Mouse (Mus musculus): ENCODE results near the gene Tmem236. TPM values are rescaled to one million over a fixed set of nuclear protein-coding genes. Genes with fewer than 3 reads are reported as not detected.

The Tmem236 gene
- total RNA-seq, 2 experiments from 2014 or later: 0.16 TPM; not detected in 1

GRCm38 (mm10) chr2:14236920-14237319 is 62.6 kb downstream of the Tmem236 start:
- no peak for DNase-seq (ENCODE audit: low spot score in 2 of 2)
- intact Hi-C loops (cut with DNase I): no loop called here

- intact Hi-C loops (cut with DNase I): no loop called here
- no peak for DNase-seq (ENCODE audit: low spot score in 2 of 2)
Observed at GRCm38 (mm10) chr2:14237723-14238122, 63.4 kb downstream of the Tmem236 start.

DNA sequence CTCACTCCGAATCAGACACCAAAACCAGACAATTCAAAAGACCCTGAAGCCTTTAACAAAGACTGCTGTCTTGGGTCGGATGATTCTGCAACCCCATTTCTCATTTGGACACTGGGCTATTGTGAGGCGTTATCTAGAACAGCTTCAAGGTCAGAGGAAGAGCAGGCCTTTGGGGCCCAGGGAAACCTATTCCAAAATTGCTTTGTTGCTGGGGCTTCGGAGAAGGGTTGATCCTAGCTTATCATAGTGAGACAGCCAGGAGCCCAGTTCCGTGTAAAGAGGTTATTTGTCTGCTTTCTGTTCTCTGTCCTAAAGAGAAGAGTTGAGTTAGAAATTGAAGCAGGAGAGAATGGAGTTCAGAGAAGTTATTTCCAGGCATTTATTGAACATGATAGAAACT is 64.8 kb downstream of the Tmem236 start:
- DNase-seq (ENCODE audit: low spot score in 2 of 2): no peak
- intact Hi-C loops (cut with DNase I): no loop called here

DNA sequence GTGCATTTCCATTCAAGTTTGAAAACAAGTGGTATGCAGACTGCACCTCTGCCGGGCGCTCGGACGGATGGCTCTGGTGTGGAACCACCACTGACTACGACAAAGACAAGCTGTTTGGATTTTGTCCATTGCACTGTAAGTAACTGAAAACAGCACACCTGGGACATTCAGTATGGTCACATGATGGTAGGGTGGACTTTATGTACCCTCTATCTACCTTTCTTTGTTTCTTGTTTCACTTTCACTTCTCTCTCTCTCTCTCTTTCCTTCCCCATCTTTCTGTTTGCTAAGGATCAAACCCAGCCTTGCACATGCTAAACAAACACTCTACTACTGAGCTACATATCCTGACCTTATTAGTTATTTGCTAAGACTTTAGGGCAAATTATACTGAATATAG is 69.8 kb downstream of the Tmem236 start:
- intact Hi-C loops (cut with DNase I): no loop called here
- no peak for DNase-seq (ENCODE audit: low spot score in 2 of 2)

- no peak for DNase-seq (ENCODE audit: low spot score in 2 of 2)
- intact Hi-C loops (cut with DNase I): loop anchor here (5.0 kb wide), 1 partner anchor 907 kb away; no protein-coding TSS in a partner anchor
Observed at GRCm38 (mm10) chr2:14244668-14245067, 70.3 kb downstream of the Tmem236 start.

DNA sequence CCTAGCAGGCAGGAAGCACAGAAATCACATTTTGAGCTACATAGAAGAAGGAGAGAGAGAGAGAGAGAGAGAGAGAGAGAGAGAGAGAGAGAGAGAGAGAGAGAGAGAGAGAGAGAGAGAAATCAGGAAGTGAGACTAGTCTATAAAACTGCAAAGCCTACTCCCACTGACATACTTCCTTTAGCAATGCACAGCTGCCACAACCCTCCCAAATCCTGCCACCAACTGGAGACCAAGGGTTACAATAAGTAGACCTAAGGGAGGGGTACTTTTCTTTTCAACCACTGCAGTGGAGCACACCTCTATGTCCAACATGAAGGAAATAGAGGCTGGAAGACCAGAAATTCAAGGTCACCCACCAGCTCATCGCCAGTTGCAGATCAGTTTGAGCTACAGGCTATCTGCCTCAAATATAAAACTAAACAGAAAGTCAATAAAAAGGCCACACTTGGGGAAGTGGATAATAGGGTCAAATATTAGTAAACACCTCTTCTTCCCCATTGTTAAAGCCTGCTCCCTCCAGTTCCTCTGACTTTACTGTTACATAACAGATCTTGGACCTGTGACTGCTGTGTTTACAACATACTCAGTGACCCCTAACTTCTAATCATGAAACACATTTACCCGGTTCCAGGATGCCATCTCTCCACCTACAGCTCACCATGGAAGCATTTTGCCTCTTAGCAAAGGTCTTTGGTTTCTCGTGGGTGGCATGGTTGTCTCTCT is 75.7 kb downstream of the Tmem236 start:
- DNase-seq (ENCODE audit: low spot score in 2 of 2): no peak
- intact Hi-C loops (cut with DNase I): loop anchor here (5.0 kb wide), 1 partner anchor 913 kb away; no protein-coding TSS in a partner anchor

DNA sequence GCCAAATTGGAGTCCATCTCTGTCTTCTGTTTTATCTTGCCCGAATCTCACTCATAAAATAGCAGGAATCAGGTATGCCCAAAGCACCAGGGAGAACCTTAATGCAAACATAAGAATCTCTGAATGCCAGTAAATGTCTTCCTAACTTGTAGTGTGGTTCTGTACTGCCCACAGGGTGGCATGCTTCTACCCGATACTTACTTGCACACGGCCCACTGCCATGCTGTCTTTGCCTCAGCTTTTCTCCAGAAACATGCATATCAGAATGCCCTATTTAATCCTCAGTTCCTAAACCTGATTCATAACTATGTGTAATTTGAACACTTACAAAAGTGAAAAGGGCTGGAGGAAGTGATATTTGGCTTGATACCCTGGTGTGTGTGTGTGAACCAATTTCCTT is 77.6 kb downstream of the Tmem236 start:
- intact Hi-C loops (cut with DNase I): no loop called here
- no peak for DNase-seq (ENCODE audit: low spot score in 2 of 2)

GRCm38 (mm10) chr2:14258345-14258850 is 84.1 kb downstream of the Tmem236 start:
- no peak for DNase-seq (ENCODE audit: low spot score in 2 of 2)
- intact Hi-C loops (cut with DNase I): no loop called here

- DNase-seq (ENCODE audit: low spot score in 2 of 2): no peak
- intact Hi-C loops (cut with DNase I): no loop called here
Observed at GRCm38 (mm10) chr2:14262090-14262489, 87.8 kb downstream of the Tmem236 start.

- DNase-seq (ENCODE audit: low spot score in 2 of 2): no peak
- intact Hi-C loops (cut with DNase I): no loop called here
Observed at GRCm38 (mm10) chr2:14269160-14269559, 94.8 kb downstream of the Tmem236 start.

Small RNAs within 50 kb of the gene (microRNA-seq; reads per million reads assigned to microRNA genes)
- gene Mir511: 1.0 to 3.0 reads per million in 2 experiments

Other genes starting within 250 kb of the Tmem236 start
- 10 to 100 TPM; 18.6 to 23.3 TPM for gene Hacd1, start 118.4 kb upstream of the Tmem236 start, total RNA-seq (2021)
- gene Stam, start 100.4 kb upstream of the Tmem236 start, total RNA-seq (2021): 10 to 100 TPM; 99.1 to 99.4 TPM
- 1 to 10 TPM; 5.5 to 5.6 TPM for gene Mrc1, start 54.9 kb downstream of the Tmem236 start, total RNA-seq (2021)
- gene Slc39a12, start 213.8 kb downstream of the Tmem236 start, total RNA-seq (2021): 10 to 100 TPM; 37.1 to 45.2 TPM

All from left cerebral cortex, postnatal 25 days (tissue).